Mouse (Mus musculus): Measurements from ENCODE around the gene Dop1b. TPM values are rescaled to one million over a fixed set of nuclear protein-coding genes. Genes with fewer than 3 reads are reported as not detected.
A peak's percentile ranks its signal among the peaks of the same experiment; 100 is the strongest.

The Dop1b gene
- polyA plus RNA-seq, 1 experiment from 2014 or later: 21.6 TPM

- H3K4me1 ChIP-seq (ENCODE audit: control insufficient read depth, insufficient read depth, low read length): no peaks in the 10 kb centered on the region
- H3K27ac ChIP-seq (ENCODE audit: low read depth, low read length): no peak overlapping the region
- WGBS: 96% methylated on average over 16 of the region's 16 CpGs
- no peak overlapping the region for H3K9ac ChIP-seq (ENCODE audit: low read depth, low read length)
- no peak overlapping the region for H3K4me3 ChIP-seq (ENCODE audit: low read length)
- no peak overlapping the region for H3K4me2 ChIP-seq (replicated peaks; ENCODE audit: low read depth, low read length)
- H3K9me3 ChIP-seq (ENCODE audit: control insufficient read depth, low read length): no peaks in the 10 kb centered on the region
- no peaks in the 10 kb centered on the region for H3K36me3 ChIP-seq (ENCODE audit: control insufficient read depth, insufficient read depth, low read length)
- no peaks in the 10 kb centered on the region for H3K27me3 ChIP-seq (ENCODE audit: control insufficient read depth, insufficient read depth, low read length)
- ATAC-seq (ENCODE audit: low FRiP score, low TSS enrichment): no peak
Observed at GRCm38 (mm10) chr16:93799936-93800335, 88.2 kb downstream of the Dop1b start.

GRCm38 (mm10) chr16:93807167-93807566, 95.5 kb downstream of the Dop1b start:
- Histone ChIP-seq H3K4me2 (replicated peaks; ENCODE audit: low read depth, low read length) (no peak overlapping the region), H3K9me3 (ENCODE audit: control insufficient read depth, low read length) (peaks cover 12% of the 10 kb centered on the region), H3K4me1 (ENCODE audit: control insufficient read depth, insufficient read depth, low read length) (peaks cover 22% of the 10 kb centered on the region), H3K9ac (ENCODE audit: low read depth, low read length) (no peak overlapping the region), H3K27ac (ENCODE audit: low read depth, low read length) (no peak overlapping the region), H3K27me3 (ENCODE audit: control insufficient read depth, insufficient read depth, low read length) (no peaks in the 10 kb centered on the region), H3K4me3 (ENCODE audit: low read length) (no peak overlapping the region), H3K36me3 (ENCODE audit: control insufficient read depth, insufficient read depth, low read length) (peaks cover 2% of the 10 kb centered on the region; the same call in 1 of the 2 replicates)
- no peak for ATAC-seq (ENCODE audit: low FRiP score, low TSS enrichment)
- WGBS: 86% methylated on average over 6 of the region's 6 CpGs

- H3K27me3 ChIP-seq (ENCODE audit: control insufficient read depth, insufficient read depth, low read length): no peaks in the 10 kb centered on the region
- WGBS: 11% methylated on average over 8 of the region's 8 CpGs
- H3K4me2 ChIP-seq (replicated peaks; ENCODE audit: low read depth, low read length): no peak overlapping the region
- H3K27ac ChIP-seq (ENCODE audit: low read depth, low read length): peak overlapping the region; percentile 65; the same call in 1 of the 2 replicates
- H3K9me3 ChIP-seq (ENCODE audit: control insufficient read depth, low read length): peaks cover 15% of the 10 kb centered on the region
- H3K4me1 ChIP-seq (ENCODE audit: control insufficient read depth, insufficient read depth, low read length): peaks cover 22% of the 10 kb centered on the region
- H3K36me3 ChIP-seq (ENCODE audit: control insufficient read depth, insufficient read depth, low read length): peaks cover 2% of the 10 kb centered on the region; the same call in 1 of the 2 replicates
- no peak overlapping the region for H3K4me3 ChIP-seq (ENCODE audit: low read length)
- ATAC-seq (ENCODE audit: low FRiP score, low TSS enrichment): peak; percentile 85
- H3K9ac ChIP-seq (ENCODE audit: low read depth, low read length): no peak overlapping the region
Observed at GRCm38 (mm10) chr16:93807961-93808554, 96.4 kb downstream of the Dop1b start.

- ATAC-seq (ENCODE audit: low FRiP score, low TSS enrichment): peak; percentile 49; the same call in 1 of the 2 replicates
- H3K9ac ChIP-seq (ENCODE audit: low read depth, low read length): no peak overlapping the region
- H3K4me1 ChIP-seq (ENCODE audit: control insufficient read depth, insufficient read depth, low read length): peaks cover 18% of the 10 kb centered on the region
- H3K4me2 ChIP-seq (replicated peaks; ENCODE audit: low read depth, low read length): no peak overlapping the region
- no peaks in the 10 kb centered on the region for H3K27me3 ChIP-seq (ENCODE audit: control insufficient read depth, insufficient read depth, low read length)
- peaks cover under 1% of the 10 kb centered on the region; the same call in 1 of the 2 replicates for H3K36me3 ChIP-seq (ENCODE audit: control insufficient read depth, insufficient read depth, low read length)
- H3K27ac ChIP-seq (ENCODE audit: low read depth, low read length): peak overlapping the region; percentile 80
- 50% methylated on average over 20 of the region's 20 CpGs for WGBS
- peaks cover 14% of the 10 kb centered on the region for H3K9me3 ChIP-seq (ENCODE audit: control insufficient read depth, low read length)
- H3K4me3 ChIP-seq (ENCODE audit: low read length): no peak overlapping the region
Observed at GRCm38 (mm10) chr16:93815856-93816736, 104.4 kb downstream of the Dop1b start.

- 56% methylated on average over 7 of the region's 7 CpGs for WGBS
- peaks cover 6% of the 10 kb centered on the region for H3K9me3 ChIP-seq (ENCODE audit: control insufficient read depth, low read length)
- H3K27ac ChIP-seq (ENCODE audit: low read depth, low read length): peak overlapping the region; percentile 21; the same call in 1 of the 2 replicates
- H3K4me3 ChIP-seq (ENCODE audit: low read length): no peak overlapping the region
- no peak for ATAC-seq (ENCODE audit: low FRiP score, low TSS enrichment)
- no peaks in the 10 kb centered on the region; the same call in 1 of the 2 replicates for H3K36me3 ChIP-seq (ENCODE audit: control insufficient read depth, insufficient read depth, low read length)
- no peak overlapping the region for H3K9ac ChIP-seq (ENCODE audit: low read depth, low read length)
- H3K27me3 ChIP-seq (ENCODE audit: control insufficient read depth, insufficient read depth, low read length): no peaks in the 10 kb centered on the region
- no peak overlapping the region for H3K4me2 ChIP-seq (replicated peaks; ENCODE audit: low read depth, low read length)
- H3K4me1 ChIP-seq (ENCODE audit: control insufficient read depth, insufficient read depth, low read length): peaks cover 18% of the 10 kb centered on the region
Observed at GRCm38 (mm10) chr16:93816861-93817260, 105.2 kb downstream of the Dop1b start.

GRCm38 (mm10) chr16:93817371-93817770, 105.7 kb downstream of the Dop1b start:
- H3K36me3 ChIP-seq (ENCODE audit: control insufficient read depth, insufficient read depth, low read length): no peaks in the 10 kb centered on the region; the same call in 1 of the 2 replicates
- WGBS: 57% methylated on average over 5 of the region's 5 CpGs
- H3K27me3 ChIP-seq (ENCODE audit: control insufficient read depth, insufficient read depth, low read length): no peaks in the 10 kb centered on the region
- H3K9ac ChIP-seq (ENCODE audit: low read depth, low read length): no peak overlapping the region
- no peak for ATAC-seq (ENCODE audit: low FRiP score, low TSS enrichment)
- H3K4me2 ChIP-seq (replicated peaks; ENCODE audit: low read depth, low read length): no peak overlapping the region
- H3K27ac ChIP-seq (ENCODE audit: low read depth, low read length): no peak overlapping the region
- peaks cover 4% of the 10 kb centered on the region; the same call in 1 of the 2 replicates for H3K9me3 ChIP-seq (ENCODE audit: control insufficient read depth, low read length)
- H3K4me3 ChIP-seq (ENCODE audit: low read length): no peak overlapping the region
- peaks cover 18% of the 10 kb centered on the region for H3K4me1 ChIP-seq (ENCODE audit: control insufficient read depth, insufficient read depth, low read length)

GRCm38 (mm10) chr16:93818691-93819324, 107.1 kb downstream of the Dop1b start:
- Histone ChIP-seq H3K9ac (ENCODE audit: low read depth, low read length) (no peak overlapping the region), H3K27me3 (ENCODE audit: control insufficient read depth, insufficient read depth, low read length) (no peaks in the 10 kb centered on the region), H3K4me3 (ENCODE audit: low read length) (no peak overlapping the region), H3K27ac (ENCODE audit: low read depth, low read length) (no peak overlapping the region), H3K4me1 (ENCODE audit: control insufficient read depth, insufficient read depth, low read length) (peaks cover 18% of the 10 kb centered on the region), H3K4me2 (replicated peaks; ENCODE audit: low read depth, low read length) (peak overlapping the region; percentile 11; the same call in 1 of the 2 replicates), H3K9me3 (ENCODE audit: control insufficient read depth, low read length) (peaks cover 12% of the 10 kb centered on the region; the same call in 1 of the 2 replicates), H3K36me3 (ENCODE audit: control insufficient read depth, insufficient read depth, low read length) (no peaks in the 10 kb centered on the region)
- 4% methylated on average over 12 of the region's 12 CpGs for WGBS
- ATAC-seq (ENCODE audit: low FRiP score, low TSS enrichment): peak; percentile 75

- WGBS: 40% methylated on average over 4 of the region's 4 CpGs
- Histone ChIP-seq H3K27ac (ENCODE audit: low read depth, low read length) (no peak overlapping the region), H3K4me3 (ENCODE audit: low read length) (no peak overlapping the region), H3K36me3 (ENCODE audit: control insufficient read depth, insufficient read depth, low read length) (no peaks in the 10 kb centered on the region), H3K27me3 (ENCODE audit: control insufficient read depth, insufficient read depth, low read length) (no peaks in the 10 kb centered on the region), H3K9me3 (ENCODE audit: control insufficient read depth, low read length) (peaks cover 16% of the 10 kb centered on the region; the same call in 1 of the 2 replicates), H3K9ac (ENCODE audit: low read depth, low read length) (no peak overlapping the region), H3K4me2 (replicated peaks; ENCODE audit: low read depth, low read length) (no peak overlapping the region; the same call in 1 of the 2 replicates), H3K4me1 (ENCODE audit: control insufficient read depth, insufficient read depth, low read length) (peaks cover 18% of the 10 kb centered on the region)
- ATAC-seq (ENCODE audit: low FRiP score, low TSS enrichment): no peak
Observed at GRCm38 (mm10) chr16:93819325-93819696, 107.6 kb downstream of the Dop1b start.
